Mouse (Mus musculus) neural tube, embryonic 15.5 days (tissue): Measurements from ENCODE around the gene Mief2. TPM values are rescaled to one million over a fixed set of nuclear protein-coding genes. Genes with fewer than 3 reads are reported as not detected.

ENCODE experiments used
- ATAC-seq: fragments of 200-750 bp; cut with Nextera tagmentation; 2 replicates; pipeline ENCODE4 v1.8.0; 2017; ENCODE audit warnings: mild to moderate bottlenecking, moderate TSS enrichment, moderate library complexity; ENCODE audit not compliant: low FRiP score
- H3K27ac ChIP-seq: fragments of 300-500 bp; sonication (generic); replicated peaks from 2 replicates; pipeline ENCODE4 v1.5.1; 2015; ENCODE audit warnings: mild to moderate bottlenecking, inconsistent platforms
- H3K27me3 ChIP-seq: fragments of 300-500 bp; sonication (generic); replicated peaks from 2 replicates; pipeline ENCODE4 v1.6.1; 2015; ENCODE audit warnings: inconsistent platforms
- H3K36me3 ChIP-seq: fragments of 300-500 bp; sonication (generic); 2 replicates; pipeline ENCODE4 v1.6.1; 2015; ENCODE audit warnings: inconsistent platforms
- H3K4me1 ChIP-seq: fragments of 300-500 bp; sonication (generic); 2 replicates; pipeline ENCODE4 v1.6.1; 2015; ENCODE audit warnings: inconsistent platforms
- H3K4me2 ChIP-seq: fragments of 300-500 bp; sonication (generic); 2 replicates; pipeline ENCODE4 v1.6.1; 2015; ENCODE audit warnings: inconsistent platforms, mild to moderate bottlenecking, moderate library complexity
- H3K4me3 ChIP-seq: fragments of 300-500 bp; sonication (generic); replicated peaks from 2 replicates; pipeline ENCODE4 v1.5.1; 2015; ENCODE audit warnings: mild to moderate bottlenecking, inconsistent platforms
- H3K9ac ChIP-seq: fragments of 300-500 bp; sonication (generic); replicated peaks from 2 replicates; pipeline ENCODE4 v1.6.1; 2015; ENCODE audit warnings: mild to moderate bottlenecking, inconsistent platforms
- H3K9me3 ChIP-seq: fragments of 300-500 bp; sonication (generic); replicated peaks from 2 replicates; pipeline ENCODE4 v1.6.1; 2016; ENCODE audit warnings: inconsistent platforms
- WGBS: fragments of 180-500 bp; shearing (Covaris S2); methylation state at CpG from one replicate; pipeline ENCODE4 v1.1.7; 2015; ENCODE audit warnings: mixed read lengths; 5-methylcytosine and 5-hydroxymethylcytosine counted together
- polyA plus RNA-seq: library from polyadenylated mRNA; unstranded; fragments of >200 nt; fragmentation: Nextera tagmentation; extraction: Ambion mirVana; gene quantifications from 2 replicates; pipeline ENCODE4 v1.2.1, GENCODE M21; 2015

Gene Mief2
- polyA plus RNA-seq, 1 experiment from 2014 or later, result 25.3 TPM

DNA sequence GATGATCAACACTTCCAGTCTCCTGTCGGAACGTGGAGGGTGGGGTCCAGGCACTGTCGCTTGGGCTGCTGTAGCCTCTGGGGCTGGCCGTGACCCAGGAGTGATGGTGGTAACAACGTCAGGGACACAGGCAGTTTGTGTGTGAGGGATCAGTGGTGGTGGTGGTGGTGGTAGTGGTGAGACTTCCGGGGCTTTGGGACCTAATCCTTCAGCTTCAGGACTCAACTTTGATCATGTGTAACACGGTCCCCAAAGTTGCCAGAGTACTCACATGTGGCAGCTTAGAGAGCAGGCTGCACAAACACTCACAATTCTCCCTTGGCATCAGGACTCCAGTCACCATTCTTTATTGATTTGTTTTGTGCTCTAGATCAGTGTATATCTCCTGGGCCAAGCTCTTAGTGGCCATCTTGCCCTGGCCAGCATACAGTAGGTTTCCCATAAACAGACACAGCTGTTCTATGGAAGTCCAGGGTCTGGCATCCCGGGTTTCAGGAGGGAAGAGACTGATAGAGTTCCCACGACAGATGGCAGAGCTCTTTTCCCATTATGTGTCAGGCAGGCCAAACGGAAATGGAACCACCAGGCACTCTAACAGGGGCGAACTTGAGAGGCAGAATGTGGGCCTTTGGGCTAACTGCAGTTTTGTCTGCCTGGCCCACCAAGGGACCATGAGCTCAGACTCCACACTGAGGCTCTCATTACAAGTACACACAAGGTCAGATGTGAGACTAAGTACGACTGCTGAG is 632 bp upstream of the Mief2 start:
- H3K36me3 ChIP-seq, result peaks cover 48% of the 10 kb centered on the region
- H3K4me2 ChIP-seq, result peak overlapping the region; percentile 85
- peak overlapping the region; percentile 92 for H3K27ac ChIP-seq
- H3K4me1 ChIP-seq, result peaks cover 41% of the 10 kb centered on the region
- H3K9ac ChIP-seq, result peak overlapping the region; percentile 82
- no peaks in the 10 kb centered on the region for H3K27me3 ChIP-seq
- 6% methylated on average over 12 of the region's 12 CpGs for WGBS
- H3K9me3 ChIP-seq, result no peaks in the 10 kb centered on the region
- H3K4me3 ChIP-seq, result peak overlapping the region; percentile 85
- no peak for ATAC-seq

DNA sequence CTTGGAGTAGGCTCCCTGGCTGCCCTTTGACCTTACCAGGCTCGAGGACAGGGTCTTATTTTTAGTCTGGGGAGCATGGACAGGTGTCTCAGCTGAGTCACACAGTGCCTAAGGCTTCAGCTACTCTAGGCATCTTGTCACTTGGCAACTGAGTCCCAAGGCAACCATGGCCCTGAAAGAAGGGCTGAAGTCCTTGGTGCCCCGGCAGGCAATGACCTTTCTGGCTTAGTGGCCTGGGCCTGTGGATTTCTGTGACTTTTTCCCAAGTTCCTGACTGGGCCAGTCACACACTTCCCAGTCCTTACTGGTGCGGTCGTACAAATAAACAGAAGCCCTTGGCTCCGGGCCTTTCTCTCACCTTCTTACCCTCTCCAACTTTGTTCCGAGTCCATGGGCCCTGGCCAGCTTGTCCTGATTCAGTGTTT is 1.0 kb downstream of the Mief2 start:
- H3K36me3 ChIP-seq, result peaks cover 42% of the 10 kb centered on the region
- ATAC-seq, result no peak
- H3K27ac ChIP-seq, result no peak overlapping the region
- 83% methylated on average over 6 of the region's 6 CpGs for WGBS
- no peaks in the 10 kb centered on the region for H3K9me3 ChIP-seq
- peak overlapping the region; percentile 85 for H3K4me3 ChIP-seq
- H3K9ac ChIP-seq, result 0 out of 2 replicates have a peak overlapping the region, but pooled peaks have one; percentile 2
- peak overlapping the region; percentile 85 for H3K4me2 ChIP-seq
- peaks cover 41% of the 10 kb centered on the region for H3K4me1 ChIP-seq
- H3K27me3 ChIP-seq, result no peaks in the 10 kb centered on the region

DNA sequence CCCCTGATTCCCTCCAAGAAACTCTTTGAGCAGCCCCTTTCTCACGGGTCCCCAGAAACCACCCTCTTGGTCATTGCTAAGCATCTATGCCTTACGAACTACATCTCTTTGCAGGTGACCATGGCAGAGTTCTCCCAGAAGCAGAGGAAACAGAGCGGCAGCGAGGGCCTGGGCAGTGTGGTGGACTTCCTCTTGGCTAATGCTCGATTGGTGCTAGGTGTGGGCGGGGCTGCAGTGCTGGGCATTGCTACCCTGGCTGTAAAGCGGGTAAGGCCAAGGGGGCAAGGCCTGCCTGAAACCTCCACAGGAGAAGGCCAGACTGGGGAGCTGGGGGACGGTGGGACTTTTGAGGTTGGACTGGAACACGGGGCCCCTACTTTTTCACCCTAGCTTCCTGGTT is 2.0 kb downstream of the Mief2 start:
- no peak overlapping the region for H3K4me2 ChIP-seq
- no peaks in the 10 kb centered on the region for H3K9me3 ChIP-seq
- peaks cover 34% of the 10 kb centered on the region for H3K36me3 ChIP-seq
- 0 out of 2 replicates have a peak overlapping the region, but pooled peaks have one; percentile 2 for H3K9ac ChIP-seq
- peaks cover 39% of the 10 kb centered on the region for H3K4me1 ChIP-seq
- no peak overlapping the region for H3K4me3 ChIP-seq
- 85% methylated on average over 9 of the region's 9 CpGs for WGBS
- H3K27ac ChIP-seq, result no peak overlapping the region
- H3K27me3 ChIP-seq, result no peaks in the 10 kb centered on the region
- no peak for ATAC-seq

DNA sequence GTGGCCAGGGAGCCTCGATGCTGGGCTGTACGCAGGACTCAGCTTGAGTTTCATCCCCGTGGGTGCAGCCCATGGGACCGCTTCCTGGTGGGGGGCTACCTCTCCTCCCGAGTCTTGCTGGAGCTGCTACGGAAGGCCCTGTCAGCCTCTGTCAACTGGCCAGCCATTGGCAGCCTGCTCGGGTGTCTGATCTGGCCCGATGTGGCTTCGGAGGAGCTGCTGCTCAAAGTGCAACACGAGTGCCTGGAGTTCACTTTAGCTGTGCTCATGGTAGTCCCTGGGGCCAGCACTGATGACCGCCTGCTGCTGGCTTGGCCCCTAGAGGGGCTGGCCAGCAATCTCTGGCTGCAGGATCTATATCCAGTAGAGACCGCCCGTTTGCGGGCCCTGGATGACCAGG is 3.1 kb downstream of the Mief2 start:
- H3K36me3 ChIP-seq, result peaks cover 34% of the 10 kb centered on the region
- H3K4me2 ChIP-seq, result no peak overlapping the region
- H3K4me3 ChIP-seq, result no peak overlapping the region
- H3K27me3 ChIP-seq, result no peaks in the 10 kb centered on the region
- H3K4me1 ChIP-seq, result peaks cover 31% of the 10 kb centered on the region
- H3K9me3 ChIP-seq, result no peaks in the 10 kb centered on the region
- no peak overlapping the region for H3K9ac ChIP-seq
- 94% methylated on average over 14 of the region's 14 CpGs for WGBS
- H3K27ac ChIP-seq, result no peak overlapping the region
- ATAC-seq, result no peak

DNA sequence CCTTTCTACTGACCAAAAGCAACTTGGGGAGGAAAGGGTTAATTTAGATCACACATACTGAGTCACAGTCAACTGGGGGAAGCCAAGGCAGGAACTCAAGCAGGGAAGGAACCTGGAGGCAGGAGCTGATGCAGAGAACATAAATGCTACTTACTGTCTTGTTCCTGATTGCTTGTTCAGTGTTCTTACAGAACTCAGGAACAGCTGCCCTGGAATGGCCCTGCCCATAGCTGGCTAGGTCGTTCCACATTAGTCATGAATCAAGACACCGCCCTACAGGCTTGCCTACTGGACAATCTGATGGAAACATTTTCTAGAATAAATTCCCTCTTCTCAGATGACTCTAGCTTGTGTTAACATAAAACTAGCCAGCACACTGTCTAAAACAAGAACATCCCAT is 6.0 kb downstream of the Mief2 start:
- Histone ChIP-seq H3K36me3 (peaks cover 35% of the 10 kb centered on the region), H3K9ac (no peak overlapping the region), H3K4me2 (no peak overlapping the region), H3K9me3 (no peaks in the 10 kb centered on the region), H3K4me1 (peaks cover 11% of the 10 kb centered on the region), H3K27me3 (no peaks in the 10 kb centered on the region), H3K4me3 (no peak overlapping the region), H3K27ac (no peak overlapping the region)
- WGBS, result 86% methylated on average over 2 of the region's 2 CpGs
- no peak for ATAC-seq

DNA sequence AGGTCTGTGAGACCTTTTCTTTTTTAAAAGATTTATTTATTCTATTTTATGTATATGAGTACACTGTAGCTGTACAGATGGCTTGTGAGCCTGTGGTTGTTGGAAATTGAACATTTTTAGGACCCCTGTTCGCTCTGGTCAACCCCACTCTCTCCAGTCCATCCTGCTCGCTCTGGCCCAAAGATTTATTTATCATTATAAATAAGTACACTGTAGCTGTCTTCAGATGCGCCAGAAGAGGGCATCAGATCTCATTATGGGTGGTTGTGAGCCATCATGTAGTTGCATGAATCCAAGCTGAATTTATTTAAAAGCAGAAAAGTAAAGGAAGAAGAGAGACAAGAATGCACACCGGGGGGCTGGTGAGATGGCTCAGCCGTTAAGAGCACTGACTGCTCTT is 7.0 kb downstream of the Mief2 start:
- peaks cover 3% of the 10 kb centered on the region for H3K4me1 ChIP-seq
- 76% methylated on average over 5 of the region's 5 CpGs for WGBS
- no peaks in the 10 kb centered on the region for H3K27me3 ChIP-seq
- no peak for ATAC-seq
- no peak overlapping the region for H3K9ac ChIP-seq
- no peak overlapping the region for H3K4me3 ChIP-seq
- peaks cover 45% of the 10 kb centered on the region for H3K36me3 ChIP-seq
- H3K9me3 ChIP-seq, result no peaks in the 10 kb centered on the region
- H3K4me2 ChIP-seq, result no peak overlapping the region
- H3K27ac ChIP-seq, result no peak overlapping the region

DNA sequence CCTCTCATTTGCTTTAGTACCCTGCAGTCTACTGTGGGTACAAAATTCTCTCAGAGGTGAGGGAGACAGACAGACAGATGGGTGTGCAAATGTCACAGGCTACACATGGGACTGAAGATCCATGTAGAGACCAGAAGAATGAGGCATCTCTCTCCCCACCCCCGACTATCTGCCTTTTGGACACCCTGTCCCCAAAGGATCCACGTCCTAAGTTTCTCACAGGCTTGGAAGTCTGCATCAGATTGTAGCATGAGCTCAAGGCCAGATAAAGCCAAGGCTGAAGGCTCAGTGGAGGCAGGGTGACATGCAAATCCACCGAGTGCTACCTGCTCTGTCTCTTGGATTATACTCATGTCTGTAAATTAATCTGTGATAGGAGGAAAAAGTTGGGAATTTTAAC is 8.3 kb downstream of the Mief2 start:
- Histone ChIP-seq H3K36me3 (peaks cover 43% of the 10 kb centered on the region), H3K4me3 (no peak overlapping the region), H3K27me3 (no peaks in the 10 kb centered on the region), H3K9me3 (no peaks in the 10 kb centered on the region), H3K4me2 (no peak overlapping the region), H3K4me1 (peaks cover 3% of the 10 kb centered on the region), H3K9ac (no peak overlapping the region), H3K27ac (no peak overlapping the region)
- no peak for ATAC-seq
- WGBS, result 83% methylated on average over 3 of the region's 3 CpGs

DNA sequence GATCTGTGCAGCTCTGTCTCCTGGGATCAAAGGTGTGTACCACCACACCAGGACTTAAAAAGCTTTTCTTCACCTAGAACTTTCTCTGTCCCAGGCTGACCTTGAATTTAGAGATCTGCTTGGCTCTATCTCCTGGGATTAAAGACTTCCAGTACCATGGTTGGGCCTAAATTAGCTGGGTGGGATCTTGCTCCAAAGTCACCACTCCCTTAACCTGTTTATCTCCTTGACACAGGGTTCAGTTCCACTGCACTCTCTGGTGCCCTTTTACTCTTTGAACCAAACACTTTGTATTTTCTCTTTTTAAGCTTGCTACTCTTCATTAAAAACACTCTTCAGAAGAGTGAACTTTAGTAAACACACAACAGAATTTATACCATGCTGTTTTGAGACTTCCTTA is 9.3 kb downstream of the Mief2 start:
- Histone ChIP-seq H3K4me3 (no peak overlapping the region), H3K27me3 (no peaks in the 10 kb centered on the region), H3K4me1 (no peaks in the 10 kb centered on the region; the same call in 1 of the 2 replicates), H3K9me3 (no peaks in the 10 kb centered on the region), H3K9ac (no peak overlapping the region), H3K36me3 (peaks cover 43% of the 10 kb centered on the region), H3K27ac (no peak overlapping the region), H3K4me2 (no peak overlapping the region)
- no peak for ATAC-seq

DNA sequence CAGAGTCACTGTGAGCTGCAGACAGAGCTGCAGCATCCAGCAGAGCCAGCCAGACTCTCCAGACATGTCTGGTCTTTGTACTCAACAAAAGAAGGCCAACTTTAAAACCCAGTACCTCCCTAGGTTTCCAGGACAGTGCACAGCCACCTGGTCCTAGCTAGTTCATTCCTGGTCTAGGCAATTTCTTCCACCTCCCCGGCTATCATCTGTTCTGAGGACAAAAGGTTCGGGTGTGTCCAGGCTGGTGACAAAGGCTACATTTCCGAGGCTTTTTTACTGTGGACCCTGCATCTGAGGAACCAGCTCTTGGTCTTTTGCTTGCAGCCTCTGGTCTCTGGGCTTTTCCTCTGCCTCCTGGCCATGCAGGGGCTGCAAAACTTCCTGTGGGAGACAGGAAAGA is 12.1 kb downstream of the Mief2 start:
- ATAC-seq, result no peak
- Histone ChIP-seq H3K4me2 (no peak overlapping the region), H3K36me3 (peaks cover 59% of the 10 kb centered on the region), H3K4me1 (no peaks in the 10 kb centered on the region), H3K27me3 (no peaks in the 10 kb centered on the region), H3K9me3 (no peaks in the 10 kb centered on the region), H3K4me3 (no peak overlapping the region), H3K9ac (no peak overlapping the region), H3K27ac (no peak overlapping the region)
- WGBS, result 79% methylated on average over 3 of the region's 3 CpGs

DNA sequence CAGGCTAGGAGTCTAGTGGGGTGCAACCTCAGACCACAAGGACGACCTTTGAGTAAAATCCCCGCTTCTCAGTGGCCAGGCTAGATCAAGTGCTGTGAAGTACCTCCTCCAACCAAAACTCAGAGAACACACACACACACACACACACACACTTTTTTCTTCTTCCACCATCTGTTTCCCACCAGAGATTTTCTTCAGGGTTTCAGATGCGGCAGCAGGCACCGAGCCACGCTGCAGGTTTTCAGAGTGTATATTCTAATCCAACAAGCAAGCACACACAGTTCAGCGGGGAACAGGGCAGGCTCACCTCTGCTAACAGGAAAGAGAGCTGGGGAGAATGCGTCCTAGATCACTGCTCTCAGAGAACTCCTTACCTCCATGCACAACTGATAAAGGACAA is 27.4 kb downstream of the Mief2 start:
- Histone ChIP-seq H3K4me1 (no peaks in the 10 kb centered on the region), H3K4me2 (no peak overlapping the region), H3K27me3 (no peaks in the 10 kb centered on the region), H3K4me3 (no peak overlapping the region), H3K36me3 (peaks cover 60% of the 10 kb centered on the region), H3K9me3 (no peaks in the 10 kb centered on the region), H3K27ac (no peak overlapping the region), H3K9ac (no peak overlapping the region)
- WGBS, result 97% methylated on average over 7 of the region's 7 CpGs
- no peak for ATAC-seq

DNA sequence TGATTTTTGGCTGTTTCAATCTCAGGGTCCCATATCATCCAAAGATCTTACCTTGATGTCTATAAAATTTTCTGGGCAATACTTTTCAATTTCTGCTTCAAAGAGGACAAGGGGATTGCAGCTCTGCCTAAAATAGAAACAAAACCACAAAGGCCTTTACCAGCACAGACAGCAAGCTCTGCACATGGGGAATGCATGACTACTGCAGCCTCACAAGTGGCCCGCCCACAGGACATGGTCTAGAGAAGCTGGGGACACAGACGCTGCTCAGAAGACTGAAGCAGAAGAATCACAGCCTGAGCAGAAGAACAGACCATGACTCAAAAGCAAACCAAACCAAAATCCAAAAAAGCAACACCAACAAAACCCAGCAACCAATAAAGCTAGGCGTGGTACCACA is 33.5 kb downstream of the Mief2 start:
- Histone ChIP-seq H3K9ac (no peak overlapping the region), H3K36me3 (peaks cover 34% of the 10 kb centered on the region), H3K27ac (no peak overlapping the region), H3K4me2 (no peak overlapping the region), H3K9me3 (no peaks in the 10 kb centered on the region), H3K4me1 (no peaks in the 10 kb centered on the region), H3K4me3 (no peak overlapping the region), H3K27me3 (no peaks in the 10 kb centered on the region)
- WGBS, result 90% methylated on average over 3 of the region's 3 CpGs
- no peak for ATAC-seq

DNA sequence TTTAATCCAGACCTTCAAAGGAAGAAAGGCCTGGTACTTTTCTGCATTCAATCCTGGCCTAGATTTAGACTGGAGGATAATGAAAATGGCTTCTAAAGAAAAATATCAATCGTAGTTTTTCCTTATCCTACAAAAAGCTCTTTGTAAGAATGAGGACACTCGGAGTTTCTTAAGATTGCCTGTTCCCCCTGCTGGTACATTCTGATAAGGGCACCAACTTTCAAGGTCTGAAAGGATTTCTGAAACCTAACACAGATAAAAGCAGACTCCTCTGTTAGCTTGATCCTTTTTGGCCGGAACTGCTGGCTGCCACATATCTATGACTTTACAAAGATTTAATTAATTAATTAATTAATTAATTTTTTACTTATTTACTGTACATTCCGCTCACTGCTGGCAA is 38.8 kb downstream of the Mief2 start:
- H3K4me2 ChIP-seq, result no peak overlapping the region

More for the DNA sequence above, 38.8 kb downstream of the Mief2 start:
- Histone ChIP-seq H3K9ac (no peak overlapping the region), H3K9me3 (no peaks in the 10 kb centered on the region), H3K4me3 (no peak overlapping the region), H3K36me3 (peaks cover 3% of the 10 kb centered on the region), H3K4me1 (no peaks in the 10 kb centered on the region), H3K27ac (no peak overlapping the region), H3K27me3 (no peaks in the 10 kb centered on the region)
- no peak for ATAC-seq
- WGBS, result 95% methylated on average over 4 of the region's 4 CpGs
